Mouse (Mus musculus): Measurements from ENCODE around the gene Clcnkb.

DNA sequence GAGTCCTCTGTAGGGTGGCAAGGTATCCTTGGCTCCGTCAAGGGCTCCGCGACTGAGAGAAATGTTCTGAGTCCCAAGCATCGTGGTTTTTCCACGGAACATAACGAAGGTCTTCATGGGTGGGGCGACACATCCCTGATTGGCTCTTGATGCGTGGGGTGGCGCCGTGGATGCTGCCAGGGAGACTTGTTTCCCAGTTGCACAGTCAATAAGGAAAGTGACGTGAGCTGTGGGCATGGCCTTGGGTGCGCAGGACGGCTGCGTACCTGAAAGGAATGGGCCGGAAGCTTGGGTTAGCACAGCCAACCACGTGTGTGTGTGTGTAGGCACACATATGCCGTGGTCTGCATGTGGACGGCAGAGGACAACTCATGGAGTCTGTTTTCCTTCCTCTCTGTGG is 17.4 kb upstream of the Clcnkb start:
- TF ChIP-seq POLR2A (IDR thresholded peaks at IDR 0.05; ENCODE audit: extremely low read depth, insufficient read depth, low read length) (no peak), CTCF (IDR thresholded peaks at IDR 0.05; ENCODE audit: low read depth, low read length) (no peak)
